Mouse (Mus musculus) midbrain, embryonic 14.5 days (tissue): Measurements from ENCODE around the gene Setmar. TPM values are rescaled to one million over a fixed set of nuclear protein-coding genes. Genes with fewer than 3 reads are reported as not detected.

Experiments used
- ATAC-seq: fragments of 200-750 bp; cut with Nextera tagmentation; 2 replicates; pipeline ENCODE4 v1.8.0; 2017; ENCODE audit warnings: moderate number of reproducible peaks, moderate library complexity; ENCODE audit not compliant: low FRiP score, low TSS enrichment
- DNase-seq: peaks from one replicate; pipeline ENCODE4 v3.0.0-alpha.2; 2015
- H3K27ac ChIP-seq: fragments of 300-500 bp; sonication (generic); replicated peaks from 2 replicates; pipeline ENCODE4 v1.5.1; 2014; ENCODE audit warnings: mild to moderate bottlenecking, low read depth, low read length, moderate library complexity
- H3K27me3 ChIP-seq: fragments of 300-500 bp; sonication (generic); 2 replicates; pipeline ENCODE4 v1.6.1; 2014; ENCODE audit warnings: low read length, control low read depth, mixed read lengths; ENCODE audit not compliant: control insufficient read depth, insufficient read depth
- H3K36me3 ChIP-seq: fragments of 300-500 bp; sonication (generic); 2 replicates; pipeline ENCODE4 v1.6.1; 2014; ENCODE audit warnings: low read length, control low read depth; ENCODE audit not compliant: control insufficient read depth, insufficient read depth
- H3K4me1 ChIP-seq: fragments of 300-500 bp; sonication (generic); 2 replicates; pipeline ENCODE4 v1.6.1; 2014; ENCODE audit warnings: mild to moderate bottlenecking, antibody characterized with exemption, low read length, control low read depth; ENCODE audit not compliant: control insufficient read depth, insufficient read depth
- H3K4me2 ChIP-seq: fragments of 300-500 bp; sonication (generic); 2 replicates; pipeline ENCODE4 v1.6.1; 2014; ENCODE audit warnings: mild to moderate bottlenecking, low read length, moderate library complexity
- H3K4me3 ChIP-seq: fragments of 300-500 bp; sonication (generic); replicated peaks from 2 replicates; pipeline ENCODE4 v1.5.1; 2014; ENCODE audit warnings: low read depth, low read length
- H3K9ac ChIP-seq: fragments of 300-500 bp; sonication (generic); replicated peaks from 2 replicates; pipeline ENCODE4 v1.6.1; 2014; ENCODE audit warnings: mild to moderate bottlenecking, low read length, moderate library complexity
- H3K9me3 ChIP-seq: fragments of 300-500 bp; sonication (generic); 2 replicates; pipeline ENCODE4 v1.6.1; 2016; ENCODE audit warnings: low read length, control low read depth, mixed read lengths; ENCODE audit not compliant: control insufficient read depth
- WGBS: fragments of 180-500 bp; shearing (Covaris S2); extraction: QIAGEN DNeasy Blood & Tissue Kit; methylation state at CpG from one replicate; pipeline ENCODE4 v1.1.7; 2014; 5-methylcytosine and 5-hydroxymethylcytosine counted together
- polyA plus RNA-seq: library from polyadenylated mRNA; unstranded; fragments of >200 nt; fragmentation: Nextera tagmentation; extraction: Ambion mirVana; gene quantifications from 2 replicates; pipeline ENCODE4 v1.2.1, GENCODE M21; 2014

Setmar gene
- polyA plus RNA-seq, 1 experiment from 2014 or later = 8.5 TPM

- ATAC-seq (no peak), DNase-seq (no peak)
- Histone ChIP-seq H3K36me3 (peaks cover 11% of the 10 kb centered on the region; the same call in 1 of the 2 replicates), H3K4me2 (no peak overlapping the region), H3K9ac (no peak overlapping the region), H3K4me1 (no peaks in the 10 kb centered on the region), H3K4me3 (no peak overlapping the region), H3K27me3 (no peaks in the 10 kb centered on the region), H3K27ac (no peak overlapping the region), H3K9me3 (peaks cover 5% of the 10 kb centered on the region; the same call in 1 of the 2 replicates)
- WGBS = 75% methylated on average over 5 of the region's 5 CpGs
Measured at GRCm38 (mm10) chr6:108073071-108073470, 8.2 kb downstream of the Setmar start.

- WGBS = 94% methylated on average over 2 of the region's 2 CpGs
- ATAC-seq = no peak
- Histone ChIP-seq H3K4me1 (no peaks in the 10 kb centered on the region), H3K4me3 (no peak overlapping the region), H3K9ac (no peak overlapping the region), H3K9me3 (peaks cover 5% of the 10 kb centered on the region; the same call in 1 of the 2 replicates), H3K36me3 (peaks cover 11% of the 10 kb centered on the region; the same call in 1 of the 2 replicates), H3K4me2 (no peak overlapping the region), H3K27me3 (no peaks in the 10 kb centered on the region), H3K27ac (no peak overlapping the region)
- no peak for DNase-seq
Measured at GRCm38 (mm10) chr6:108073931-108074330, 9.1 kb downstream of the Setmar start.

- Histone ChIP-seq H3K9me3 (peaks cover 5% of the 10 kb centered on the region; the same call in 1 of the 2 replicates), H3K4me2 (no peak overlapping the region), H3K36me3 (peaks cover 11% of the 10 kb centered on the region; the same call in 1 of the 2 replicates), H3K4me1 (no peaks in the 10 kb centered on the region), H3K27me3 (no peaks in the 10 kb centered on the region), H3K9ac (no peak overlapping the region), H3K4me3 (no peak overlapping the region), H3K27ac (no peak overlapping the region)
- no peak for ATAC-seq
- WGBS = 91% methylated on average over 10 of the region's 10 CpGs
- DNase-seq = no peak
Measured at GRCm38 (mm10) chr6:108074624-108075023, 9.8 kb downstream of the Setmar start.

- no peak overlapping the region for H3K4me3 ChIP-seq
- peaks cover 11% of the 10 kb centered on the region; the same call in 1 of the 2 replicates for H3K36me3 ChIP-seq
- no peak overlapping the region for H3K27ac ChIP-seq
- 97% methylated on average over 7 of the region's 7 CpGs for WGBS
- ATAC-seq = no peak
- H3K27me3 ChIP-seq = no peaks in the 10 kb centered on the region
- no peaks in the 10 kb centered on the region for H3K4me1 ChIP-seq
- no peak for DNase-seq
- H3K9ac ChIP-seq = no peak overlapping the region
- no peak overlapping the region for H3K4me2 ChIP-seq
- peaks cover 5% of the 10 kb centered on the region; the same call in 1 of the 2 replicates for H3K9me3 ChIP-seq
Measured at GRCm38 (mm10) chr6:108075857-108076256, 11.0 kb downstream of the Setmar start.

- Histone ChIP-seq H3K27ac (no peak overlapping the region), H3K9ac (no peak overlapping the region), H3K4me3 (no peak overlapping the region), H3K36me3 (no peaks in the 10 kb centered on the region), H3K4me2 (no peak overlapping the region), H3K4me1 (no peaks in the 10 kb centered on the region), H3K9me3 (no peaks in the 10 kb centered on the region), H3K27me3 (no peaks in the 10 kb centered on the region)
- DNase-seq (no peak), ATAC-seq (no peak)
- WGBS = 83% methylated on average over 1 of the region's 1 CpGs
Measured at GRCm38 (mm10) chr6:108091296-108091695, 26.5 kb downstream of the Setmar start.

- ATAC-seq = no peak
- H3K27me3 ChIP-seq = no peaks in the 10 kb centered on the region
Measured at GRCm38 (mm10) chr6:108092646-108093045, 27.8 kb downstream of the Setmar start.

GRCm38 (mm10) chr6:108093449-108093848, 28.6 kb downstream of the Setmar start:
- no peak overlapping the region for H3K4me2 ChIP-seq
- no peak for ATAC-seq
- no peaks in the 10 kb centered on the region for H3K9me3 ChIP-seq
- H3K4me1 ChIP-seq = no peaks in the 10 kb centered on the region
- DNase-seq = no peak
- H3K36me3 ChIP-seq = no peaks in the 10 kb centered on the region
- H3K27ac ChIP-seq = no peak overlapping the region
- H3K4me3 ChIP-seq = no peak overlapping the region
- H3K9ac ChIP-seq = no peak overlapping the region
- H3K27me3 ChIP-seq = no peaks in the 10 kb centered on the region
- 76% methylated on average over 3 of the region's 3 CpGs for WGBS

More at GRCm38 (mm10) chr6:108092646-108093045, 27.8 kb downstream of the Setmar start:
- H3K4me1 ChIP-seq = no peaks in the 10 kb centered on the region
- no peak overlapping the region for H3K9ac ChIP-seq
- H3K4me2 ChIP-seq = no peak overlapping the region
- WGBS = 85% methylated on average over 3 of the region's 3 CpGs
- H3K36me3 ChIP-seq = no peaks in the 10 kb centered on the region
- DNase-seq = no peak
- no peak overlapping the region for H3K4me3 ChIP-seq
- H3K27ac ChIP-seq = no peak overlapping the region
- H3K9me3 ChIP-seq = no peaks in the 10 kb centered on the region

- Histone ChIP-seq H3K4me3 (no peak overlapping the region), H3K9me3 (no peaks in the 10 kb centered on the region), H3K4me1 (no peaks in the 10 kb centered on the region), H3K36me3 (no peaks in the 10 kb centered on the region), H3K4me2 (no peak overlapping the region), H3K27ac (no peak overlapping the region), H3K9ac (no peak overlapping the region), H3K27me3 (no peaks in the 10 kb centered on the region)
- no peak for ATAC-seq
- no peak for DNase-seq
- 79% methylated on average over 5 of the region's 5 CpGs for WGBS
Measured at GRCm38 (mm10) chr6:108095445-108095844, 30.6 kb downstream of the Setmar start.

GRCm38 (mm10) chr6:108098171-108098845, 33.5 kb downstream of the Setmar start:
- Histone ChIP-seq H3K4me2 (no peak overlapping the region), H3K4me1 (no peaks in the 10 kb centered on the region), H3K27me3 (no peaks in the 10 kb centered on the region), H3K9ac (no peak overlapping the region), H3K36me3 (no peaks in the 10 kb centered on the region), H3K4me3 (no peak overlapping the region), H3K27ac (no peak overlapping the region), H3K9me3 (no peaks in the 10 kb centered on the region)
- peak; percentile 70 for ATAC-seq
- peak; percentile 91 for DNase-seq
- WGBS = 15% methylated on average over 9 of the region's 9 CpGs
